Mouse (Mus musculus) left cerebral cortex, adult 11 months (tissue): ENCODE results near the gene Cabp2.

Experiments used
- DNase-seq: peaks from one replicate; pipeline ENCODE4 v3.0.0; 2022; ENCODE audit warnings: low spot score

The Cabp2 gene

GRCm38 (mm10) chr19:4082219-4082965 lies 1.0 kb downstream of the Cabp2 start:
- DNase-seq: no peak

- no peak for DNase-seq
These were observed 1.9 kb downstream of the Cabp2 start for GRCm38 (mm10) chr19:4083316-4083715.

GRCm38 (mm10) chr19:4083826-4084225 lies 2.4 kb downstream of the Cabp2 start:
- DNase-seq: no peak

DNA sequence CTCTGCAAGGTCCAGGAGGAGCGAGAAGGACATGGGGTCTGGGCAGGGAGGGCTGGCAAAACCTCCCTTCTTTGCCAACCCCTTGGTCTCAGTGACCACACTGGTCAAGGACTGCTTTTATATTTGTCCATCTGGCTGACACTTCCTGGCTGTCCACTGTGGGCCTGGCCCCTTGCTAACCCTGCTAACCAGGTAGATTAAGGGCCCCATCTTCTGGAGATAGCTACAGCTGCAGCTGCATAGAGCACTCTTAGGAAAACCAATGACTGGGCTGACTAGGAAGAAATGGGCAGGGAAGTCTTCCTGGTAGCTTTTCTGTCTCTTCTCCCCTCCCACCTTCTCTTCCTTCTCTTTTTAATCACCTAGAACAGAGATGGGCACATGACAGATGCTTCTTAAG lies 3.6 kb downstream of the Cabp2 start:
- no peak for DNase-seq

GRCm38 (mm10) chr19:4086156-4086555 lies 4.8 kb downstream of the Cabp2 start:
- no peak for DNase-seq

DNA sequence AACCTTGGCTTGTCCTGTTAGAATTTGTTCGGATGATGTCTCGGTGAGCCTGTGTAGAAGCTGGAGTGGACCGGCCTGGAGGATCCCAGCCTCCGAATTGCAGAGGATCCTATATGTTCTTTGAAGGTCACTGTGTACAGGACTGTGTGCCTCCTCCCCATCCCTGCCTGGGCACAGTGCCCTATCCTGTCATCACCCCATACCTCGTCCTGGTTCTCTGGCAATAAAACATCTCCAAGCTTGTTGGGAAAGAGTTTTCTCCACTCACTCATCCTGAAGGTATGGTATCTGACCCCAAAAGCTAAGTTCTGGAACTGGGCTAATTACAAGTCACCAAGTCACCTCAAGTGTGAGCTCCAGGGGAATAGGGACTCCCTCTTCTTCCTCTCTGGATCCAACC lies 5.7 kb downstream of the Cabp2 start:
- no peak for DNase-seq

DNA sequence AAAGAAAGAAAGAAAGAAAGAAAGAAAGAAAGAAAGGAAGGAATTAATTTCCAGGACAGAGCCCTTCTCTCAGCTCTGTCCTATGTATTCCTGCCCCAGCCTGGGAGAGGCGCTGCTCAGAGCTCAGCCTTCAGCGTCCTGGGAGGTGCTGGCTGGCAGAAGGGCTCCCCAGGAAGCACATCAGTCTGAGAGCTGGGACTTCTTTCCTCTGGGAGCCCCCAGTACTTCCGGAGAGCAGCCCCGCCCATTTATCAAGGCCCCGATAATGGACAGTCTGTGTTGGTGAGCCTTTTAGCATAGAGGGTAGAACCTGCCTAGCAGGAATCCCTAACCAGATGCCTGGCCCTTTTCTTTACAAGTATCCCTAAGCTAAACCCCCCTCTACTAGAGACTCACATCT lies 6.8 kb downstream of the Cabp2 start:
- no peak for DNase-seq

DNA sequence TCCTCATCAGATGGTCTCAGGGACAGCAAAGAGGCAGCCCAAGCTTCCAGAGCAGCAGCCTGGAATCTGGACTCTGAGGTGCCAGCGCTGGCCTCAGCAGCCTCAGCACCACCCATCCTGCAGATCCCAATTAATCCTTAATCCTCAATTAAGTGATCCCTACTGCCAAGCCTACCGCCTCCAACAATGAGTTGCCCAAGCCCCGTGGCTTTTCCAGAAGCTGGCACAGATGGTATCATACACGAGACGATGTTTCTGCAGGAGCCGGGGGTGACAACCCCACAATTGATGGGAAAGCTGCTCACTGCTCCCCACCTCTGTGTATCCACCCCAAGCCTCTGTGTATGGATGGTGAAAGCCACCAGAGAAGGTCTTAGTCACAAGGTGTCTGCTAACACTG lies 7.8 kb downstream of the Cabp2 start:
- no peak for DNase-seq

- no peak for DNase-seq
These were observed 9.1 kb downstream of the Cabp2 start for GRCm38 (mm10) chr19:4090446-4090845.

DNA sequence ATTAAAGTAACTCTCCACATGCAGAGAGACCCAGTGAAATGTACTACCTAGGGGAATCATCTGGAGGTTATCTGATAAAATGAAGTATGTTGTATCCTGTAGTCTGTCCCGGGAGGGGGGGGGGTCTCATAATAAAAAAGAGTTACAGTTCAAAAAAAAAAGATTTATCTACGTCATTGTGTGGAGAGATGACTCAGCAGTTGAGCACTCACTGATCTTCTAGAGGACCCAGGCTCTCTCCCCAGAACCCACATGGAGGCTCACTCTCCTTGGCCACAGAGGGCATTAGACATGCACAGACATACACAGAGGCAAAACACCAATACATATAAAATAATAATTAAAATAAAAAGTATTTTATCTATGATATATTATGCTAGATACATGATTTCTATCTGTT lies 10.0 kb downstream of the Cabp2 start:
- no peak for DNase-seq

DNA sequence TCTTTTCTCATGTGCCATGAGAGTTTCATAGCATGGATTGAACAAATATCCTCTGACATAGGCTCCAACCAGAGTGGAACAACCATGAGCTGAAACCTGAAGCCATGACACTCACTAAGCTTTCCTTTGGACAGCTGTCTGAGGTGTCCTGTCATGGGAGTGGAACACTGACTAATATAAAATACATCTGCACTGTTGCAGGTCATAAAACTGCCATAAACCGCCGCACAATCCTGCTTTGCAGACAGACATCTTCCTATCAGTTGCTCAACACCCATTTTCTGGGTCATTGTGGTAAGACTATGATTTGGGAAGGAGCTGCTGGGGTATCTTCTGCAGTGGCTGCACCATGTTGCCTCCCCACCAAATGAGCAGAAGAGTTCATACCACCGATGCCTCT lies 11.4 kb downstream of the Cabp2 start:
- no peak for DNase-seq

DNA sequence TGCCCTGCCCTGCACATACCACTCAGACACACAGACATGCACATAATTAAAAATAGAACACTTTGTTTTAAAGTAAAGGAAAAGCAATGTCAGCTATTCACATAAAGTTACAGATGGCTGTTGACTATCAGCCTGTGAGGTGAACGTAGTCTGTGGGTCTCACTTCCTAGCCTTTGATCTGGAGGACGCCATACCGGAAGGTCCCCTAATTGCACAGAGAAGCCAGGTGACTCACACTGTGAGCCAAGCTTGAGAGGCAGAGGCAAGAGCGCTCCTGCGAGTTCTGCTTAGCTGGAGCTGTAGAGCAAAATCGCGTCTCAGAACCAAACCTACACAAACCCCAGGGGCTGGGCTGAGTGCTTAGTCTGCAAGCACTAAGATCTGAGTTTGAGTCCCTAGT lies 12.4 kb downstream of the Cabp2 start:
- DNase-seq: no peak

- no peak for DNase-seq
These were observed 13.0 kb downstream of the Cabp2 start for GRCm38 (mm10) chr19:4094348-4094747.

- DNase-seq: no peak
These were observed 13.5 kb downstream of the Cabp2 start for GRCm38 (mm10) chr19:4094774-4095303.

GRCm38 (mm10) chr19:4095802-4096201 lies 14.4 kb downstream of the Cabp2 start:
- no peak for DNase-seq

- peak; percentile 100 for DNase-seq
These were observed 15.5 kb downstream of the Cabp2 start, which contains the start of gene Cdk2ap2 for GRCm38 (mm10) chr19:4096642-4097440. Gene Cdk2ap2, plus strand, starts transcription at chr19:4097182.

- no peak for DNase-seq
These were observed 16.1 kb downstream of the Cabp2 start for GRCm38 (mm10) chr19:4097441-4097825.

DNA sequence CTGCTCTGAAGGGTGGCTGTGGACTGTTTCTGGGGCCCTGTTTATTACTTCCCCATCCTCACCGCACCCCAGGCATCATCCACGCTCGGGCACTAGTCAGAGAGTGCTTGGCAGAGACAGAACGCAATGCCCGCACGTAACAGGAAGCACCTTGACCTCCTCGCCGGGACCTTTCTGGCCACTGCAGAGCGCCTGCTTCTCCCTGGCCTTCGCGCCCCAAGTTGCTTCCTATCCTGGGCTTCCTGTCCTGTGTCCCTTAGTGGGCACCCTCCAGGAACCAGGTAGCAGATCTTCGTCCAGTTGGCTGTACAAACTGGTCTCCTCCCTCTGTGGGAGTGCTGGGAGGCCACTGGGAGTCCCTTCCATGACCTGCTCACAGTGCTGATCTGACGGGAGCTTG lies 17.0 kb downstream of the Cabp2 start:
- no peak for DNase-seq

- DNase-seq: peak; percentile 82
These were observed 17.7 kb downstream of the Cabp2 start for GRCm38 (mm10) chr19:4099056-4099455.

DNA sequence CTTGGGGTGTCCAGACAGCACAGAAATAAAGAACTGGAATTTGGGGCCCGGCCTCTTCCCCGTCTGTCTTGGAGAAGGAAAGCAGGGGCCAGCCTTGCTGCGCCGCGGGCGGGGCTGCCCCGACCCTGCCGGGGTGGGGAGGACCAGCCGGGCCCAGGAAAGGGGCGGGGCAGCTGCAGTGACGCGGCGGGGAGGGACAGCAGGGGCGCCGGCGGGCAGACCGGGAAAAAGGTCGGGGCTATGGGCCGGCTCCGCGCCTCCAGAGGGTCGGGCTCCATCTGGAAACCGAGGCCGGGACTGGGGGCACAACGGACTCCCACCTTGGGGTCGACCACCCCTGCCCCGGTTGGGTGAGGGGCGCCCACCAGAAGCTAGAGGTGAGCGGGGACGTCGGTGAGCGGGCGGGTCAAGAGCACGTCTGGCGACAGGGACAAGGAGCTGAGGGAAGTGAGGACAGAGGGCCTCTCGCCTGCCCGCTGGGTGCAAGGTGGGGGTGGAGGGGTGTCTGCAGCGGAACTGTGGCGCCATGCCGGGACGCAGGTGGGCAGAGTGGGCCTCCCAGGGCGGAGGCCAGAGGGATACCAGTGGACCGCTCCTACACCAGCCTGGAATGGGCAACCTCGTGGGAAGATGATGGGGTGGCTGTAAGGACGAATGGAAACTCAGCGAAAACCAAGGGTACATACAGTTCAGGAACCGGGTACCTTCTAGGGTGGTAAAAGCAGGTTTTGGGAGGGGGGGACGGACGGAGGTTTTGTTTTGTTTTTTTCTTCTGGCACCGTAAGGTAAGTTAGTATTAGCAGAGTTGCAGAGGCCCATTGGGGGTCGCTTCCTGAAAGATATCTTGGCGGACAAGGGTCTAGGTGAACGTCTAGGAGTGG lies 18.7 kb downstream of the Cabp2 start, which contains the start of gene Pitpnm1:
Pitpnm1 (plus strand) TSS at position 162 of the 881 bp plus-strand sequence.
- no peak for DNase-seq

DNA sequence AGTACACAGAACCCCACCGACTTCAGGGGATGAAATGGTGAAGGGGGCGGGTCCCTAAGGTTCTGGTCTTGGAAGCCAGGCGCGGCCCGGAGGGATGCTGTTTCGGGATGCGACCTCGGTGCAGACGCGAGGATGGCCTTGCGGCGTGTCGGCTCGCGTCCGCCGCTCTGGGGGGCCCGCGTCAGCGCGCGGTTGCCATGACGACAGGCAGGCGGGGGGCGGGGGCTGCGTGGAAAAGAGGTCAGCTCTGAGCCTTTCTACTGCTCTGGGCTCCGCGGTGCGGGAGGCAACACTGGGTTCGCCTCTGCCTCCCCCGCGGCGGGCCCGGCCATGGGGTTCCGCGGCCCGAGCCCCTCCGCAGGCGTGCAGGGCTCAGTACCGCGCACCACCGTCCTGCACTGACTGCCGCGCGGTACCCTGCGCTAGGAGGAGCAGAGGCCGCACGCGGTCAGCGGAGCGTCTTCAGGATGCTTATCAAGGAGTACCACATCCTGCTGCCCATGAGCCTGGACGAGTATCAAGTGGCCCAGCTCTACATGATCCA lies 19.4 kb downstream of the Cabp2 start:
- peak; percentile 68 for DNase-seq

DNA sequence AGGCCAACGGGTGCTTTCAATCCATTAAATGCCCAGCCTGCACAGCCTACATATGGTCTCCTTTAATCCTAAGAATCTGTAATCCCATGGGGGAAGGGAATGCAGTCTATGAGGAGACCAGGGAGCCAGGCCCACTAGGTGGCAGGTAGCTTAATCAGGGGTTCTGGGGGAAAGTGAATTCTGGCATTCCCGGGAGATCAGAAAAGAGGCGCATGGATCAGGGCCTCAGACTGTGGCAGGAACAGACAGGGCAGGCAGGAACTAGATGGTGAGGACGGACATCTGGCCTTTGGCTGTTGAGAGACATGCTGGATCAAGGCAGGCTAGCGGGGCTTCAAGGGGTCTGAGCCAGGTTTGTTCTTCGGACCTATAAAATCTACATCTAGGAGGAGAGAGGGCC lies 20.1 kb downstream of the Cabp2 start:
- no peak for DNase-seq
